Mouse (Mus musculus) kidney, adult 2 months (tissue): ENCODE data around the gene Gm20937. TPM values are rescaled to one million over a fixed set of nuclear protein-coding genes. Genes with fewer than 3 reads are reported as not detected.
"Not testable (repeated sequence)": the region's sequence is repeated elsewhere in the genome, so short reads cannot be mapped to it uniquely, and the experiment has no call there.

Source experiments
- DNase-seq: peaks from one replicate; pipeline ENCODE4 v3.0.0; 2021
- H3K27ac ChIP-seq: fragments of 200-500 bp; 2 replicates; pipeline ENCODE4 v1.5.1; 2012; ENCODE audit warnings: low read depth, low read length, control low read depth, inconsistent platforms; ENCODE audit not compliant: insufficient read depth
- H3K27me3 ChIP-seq: fragments of 200-500 bp; replicated peaks from 2 replicates; pipeline ENCODE4 v1.6.1; 2012; ENCODE audit warnings: mild to moderate bottlenecking, moderate library complexity, low read length, inconsistent platforms; ENCODE audit not compliant: control insufficient read depth, insufficient read depth
- H3K36me3 ChIP-seq: fragments of 200-500 bp; 2 replicates; pipeline ENCODE4 v1.6.1; 2012; ENCODE audit warnings: mild to moderate bottlenecking, moderate library complexity, low read length, inconsistent platforms; ENCODE audit not compliant: control insufficient read depth, insufficient read depth
- H3K4me1 ChIP-seq: fragments of 200-500 bp; 2 replicates; pipeline ENCODE4 v1.6.1; 2011; ENCODE audit warnings: low read length; ENCODE audit not compliant: control insufficient read depth, insufficient read depth
- H3K4me3 ChIP-seq: fragments of 200-500 bp; 2 replicates; pipeline ENCODE4 v1.5.1; 2011; ENCODE audit warnings: mild to moderate bottlenecking, low read depth, low read length, control low read depth; ENCODE audit not compliant: insufficient read depth
- WGBS: fragments of 180-500 bp; shearing (Covaris S2); methylation state at CpG from one replicate; pipeline ENCODE4 v1.1.7; 2018; 5-methylcytosine and 5-hydroxymethylcytosine counted together
- polyA plus RNA-seq: library from polyadenylated mRNA; depleted of rRNA; stranded (reverse); fragments of >200 nt; gene quantifications from 2 replicates; pipeline ENCODE4 v1.2.3, GENCODE M21; 2012; rRNA removed

Gene Gm20937
- not detected in 2 replicates for polyA plus RNA-seq

GRCm38 (mm10) chrY:68294798-68295197, at the start of gene Gm20937:
TSS of gene Gm20937 (minus strand) at chrY:68294898.
- H3K36me3 ChIP-seq, H3K4me3 ChIP-seq, H3K27me3 ChIP-seq, H3K4me1 ChIP-seq, H3K27ac ChIP-seq, DNase-seq: not testable (repeated sequence)
- no CpG with 5 or more reads among the region's 6 CpGs for WGBS

Other genes with a start within 250 kb of the Gm20937 start
- gene Gm20816, start 243.1 kb upstream of the Gm20937 start, polyA plus RNA-seq: not detected in 2 replicates